Mouse (Mus musculus) ES-E14 (cell line): ENCODE results near the gene Otogl.

ENCODE experiments used
- CHD2 ChIP-seq: IDR thresholded peaks from 2 replicates; pipeline ENCODE4 v1.6.1; 2014; ENCODE audit warnings: mild to moderate bottlenecking, low read depth, low read length, inconsistent platforms
- MAFK ChIP-seq: IDR thresholded peaks from 2 replicates; pipeline ENCODE4 v1.6.1; 2014; ENCODE audit warnings: mild to moderate bottlenecking, low read depth, low read length, inconsistent platforms; ENCODE audit not compliant: insufficient read depth
- ZNF384 ChIP-seq: IDR thresholded peaks from 2 replicates; pipeline ENCODE4 v1.6.1; 2012; ENCODE audit warnings: low read depth, low read length, inconsistent platforms

- TF ChIP-seq ZNF384 = no peak
- TF ChIP-seq CHD2 = no peak
- no peak for TF ChIP-seq MAFK
These were observed 160.0 kb downstream of the Otogl start for GRCm38 (mm10) chr10:107751944-107752343.
